Mouse (Mus musculus): ENCODE results near the gene Glt8d2. TPM values are rescaled to one million over a fixed set of nuclear protein-coding genes. Genes with fewer than 3 reads are reported as not detected.
A peak's percentile ranks its signal among the peaks of the same experiment; 100 is the strongest.

The Glt8d2 gene
- 1.2 and 1.3 TPM in 2 replicates for polyA plus RNA-seq (2016; fragmentation: Nextera tagmentation; extraction: Ambion mirVana)

DNA sequence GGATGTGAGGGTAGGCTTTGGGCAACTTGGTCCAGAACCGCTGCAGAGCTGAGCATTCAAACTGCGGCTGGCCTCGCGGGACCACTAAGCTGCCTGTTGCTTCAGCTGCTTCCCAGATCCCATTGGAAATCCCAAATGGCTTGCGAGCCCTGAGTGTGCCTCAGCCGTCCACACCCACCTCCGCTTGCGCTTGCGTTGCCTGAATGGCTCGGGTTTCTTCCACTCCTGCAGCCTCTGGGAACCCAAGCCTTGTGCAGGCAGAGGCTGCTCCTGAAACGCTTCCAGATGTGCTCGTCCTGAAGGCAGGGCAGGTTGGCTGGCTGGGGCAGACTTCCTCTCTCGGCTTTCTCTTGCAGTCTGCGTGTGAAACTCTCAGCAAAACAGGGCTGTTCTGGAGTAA, at the start of gene Glt8d2:
TSS of gene Glt8d2 (minus strand) at position 157 of the 400 bp plus-strand sequence.
- no peaks in the 10 kb centered on the region for H3K9me3 ChIP-seq
- no peaks in the 10 kb centered on the region for H3K27me3 ChIP-seq (ENCODE audit: insufficient read depth, poor library complexity, severe bottlenecking)
- peak; percentile 81 for DNase-seq (ENCODE audit: low spot score)
- 3% methylated on average over 14 of the region's 14 CpGs for WGBS
- H3K27ac ChIP-seq, result peak within 1 kb of the TSS; percentile 26; the same call in 1 of the 2 replicates
- H3K4me3 ChIP-seq, result peak within 1 kb of the TSS; percentile 44
- H3K4me1 ChIP-seq, result peaks cover 9% of the 10 kb centered on the region
- H3K36me3 ChIP-seq, result no peaks in the 10 kb centered on the region

DNA sequence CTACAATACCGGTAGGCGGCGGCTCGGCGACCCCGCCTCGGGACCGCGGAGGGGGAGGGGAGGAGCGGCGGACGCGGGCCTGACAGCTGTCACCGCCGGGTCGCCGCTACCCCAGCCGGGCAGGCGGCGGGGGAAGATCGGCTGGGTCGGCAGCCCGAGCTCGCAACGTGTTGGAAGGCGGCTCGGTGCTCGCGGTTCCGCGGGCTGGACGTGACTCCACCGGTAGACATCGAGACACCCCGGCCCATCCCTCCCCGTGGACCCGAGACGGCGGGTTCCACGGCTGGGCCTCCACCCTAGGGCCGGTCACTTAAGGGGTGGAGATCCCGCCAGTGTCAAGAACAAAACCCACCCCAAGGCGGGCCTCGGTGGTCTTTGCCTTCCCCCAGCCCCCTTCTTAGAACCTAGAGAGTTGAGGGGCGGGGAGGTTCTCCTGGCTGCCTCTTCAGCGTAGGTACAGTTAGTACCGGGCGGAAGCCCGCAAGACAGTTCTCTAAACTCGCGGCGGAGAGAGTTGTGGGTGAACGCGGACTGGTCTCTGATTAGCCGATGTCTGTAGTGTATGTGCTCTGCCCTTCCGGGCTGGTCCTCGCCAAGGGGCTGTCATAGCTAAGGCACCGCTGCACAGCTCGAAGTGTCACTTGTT, 9.0 kb upstream of the Glt8d2 start:
- DNase-seq (ENCODE audit: low spot score), result peak; percentile 82
- Histone ChIP-seq H3K9me3 (no peaks in the 10 kb centered on the region), H3K4me1 (peaks cover 11% of the 10 kb centered on the region), H3K36me3 (peaks cover 17% of the 10 kb centered on the region), H3K27ac (peak overlapping the region; percentile 95), H3K27me3 (ENCODE audit: insufficient read depth, poor library complexity, severe bottlenecking) (no peaks in the 10 kb centered on the region), H3K4me3 (peak overlapping the region; percentile 81)
- WGBS, result 0% methylated on average over 59 of the region's 59 CpGs

DNA sequence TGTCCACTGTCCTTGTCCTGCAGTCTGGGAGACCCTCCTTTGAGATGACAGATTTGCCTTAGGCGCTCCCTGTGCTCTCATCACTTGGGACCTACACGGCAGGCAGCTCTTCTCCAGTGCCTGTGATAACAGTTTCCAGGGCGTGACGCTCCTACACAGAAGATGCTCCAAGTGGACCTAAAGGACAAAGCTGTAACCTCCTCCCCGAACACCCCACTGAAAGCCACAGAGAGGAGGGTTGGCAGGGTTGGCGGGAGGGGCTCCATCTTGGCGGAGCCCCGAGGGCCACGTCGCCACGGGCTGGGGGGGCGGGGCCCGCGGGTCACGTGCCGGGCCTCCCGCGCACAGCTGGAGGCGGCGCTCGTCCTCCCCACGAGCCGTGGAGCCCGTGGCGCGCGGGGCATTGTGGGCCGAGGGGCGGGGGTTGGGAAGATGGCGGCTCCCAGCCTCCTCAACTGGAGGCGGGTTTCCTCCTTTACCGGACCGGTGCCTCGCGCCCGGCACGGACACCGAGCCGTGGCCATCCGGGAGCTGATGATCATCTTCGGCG, 8.3 kb upstream of the Glt8d2 start:
- H3K27ac ChIP-seq, result peak overlapping the region; percentile 95
- peaks cover 13% of the 10 kb centered on the region for H3K36me3 ChIP-seq
- H3K4me3 ChIP-seq, result peak overlapping the region; percentile 81
- peaks cover 11% of the 10 kb centered on the region for H3K4me1 ChIP-seq
- DNase-seq (ENCODE audit: low spot score), result peak; percentile 94
- 0% methylated on average over 42 of the region's 42 CpGs for WGBS
- H3K27me3 ChIP-seq (ENCODE audit: insufficient read depth, poor library complexity, severe bottlenecking), result no peaks in the 10 kb centered on the region
- H3K9me3 ChIP-seq, result no peaks in the 10 kb centered on the region

GRCm38 (mm10) chr10:82697305-82697898, 7.0 kb upstream of the Glt8d2 start:
- DNase-seq (ENCODE audit: low spot score), result no peak
- WGBS, result 82% methylated on average over 3 of the region's 3 CpGs
- peaks cover 11% of the 10 kb centered on the region for H3K4me1 ChIP-seq
- H3K4me3 ChIP-seq, result no peak overlapping the region
- H3K27me3 ChIP-seq (ENCODE audit: insufficient read depth, poor library complexity, severe bottlenecking), result no peaks in the 10 kb centered on the region
- H3K27ac ChIP-seq, result no peak overlapping the region
- H3K36me3 ChIP-seq, result peaks cover 11% of the 10 kb centered on the region
- H3K9me3 ChIP-seq, result no peaks in the 10 kb centered on the region

- Histone ChIP-seq H3K27ac (no peak overlapping the region), H3K36me3 (peaks cover 6% of the 10 kb centered on the region), H3K4me3 (no peak overlapping the region), H3K27me3 (ENCODE audit: insufficient read depth, poor library complexity, severe bottlenecking) (no peaks in the 10 kb centered on the region), H3K4me1 (peaks cover 11% of the 10 kb centered on the region), H3K9me3 (no peaks in the 10 kb centered on the region)
- 62% methylated on average over 4 of the region's 4 CpGs for WGBS
- no peak for DNase-seq (ENCODE audit: low spot score)
These were observed 6.1 kb upstream of the Glt8d2 start for GRCm38 (mm10) chr10:82696453-82697079.

GRCm38 (mm10) chr10:82695956-82696355, 5.5 kb upstream of the Glt8d2 start, which contains the start of gene Hcfc2:
Gene Hcfc2, plus strand, starts transcription at chr10:82696160.
- H3K27ac ChIP-seq, result no peak within 1 kb of the TSS
- 68% methylated on average over 5 of the region's 5 CpGs for WGBS

DNA sequence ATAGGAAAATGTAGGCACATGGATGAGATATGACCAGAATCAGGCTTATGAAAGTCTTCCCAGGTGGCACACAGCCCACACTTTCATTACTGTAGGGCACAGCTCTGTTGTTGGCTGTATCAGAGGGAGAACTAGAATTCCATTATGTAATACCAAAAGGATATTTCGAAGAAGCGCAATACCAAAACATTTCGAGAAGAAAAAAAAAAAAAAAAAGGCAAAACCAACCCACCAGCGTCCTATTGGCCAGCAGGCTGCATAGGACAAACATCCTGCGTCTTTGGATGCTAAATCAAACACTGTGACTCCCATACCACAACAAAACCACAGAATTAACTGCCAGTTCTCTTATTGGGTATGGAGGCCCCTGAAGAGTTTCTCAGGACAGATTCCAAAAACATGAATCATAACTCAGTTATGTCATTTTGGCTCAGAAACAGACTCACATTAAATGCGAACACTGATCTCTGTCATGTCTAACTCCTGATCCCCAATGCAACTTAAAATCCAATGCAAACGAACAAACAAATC, 704 bp downstream of the Glt8d2 start:
- no peak overlapping the region for H3K27ac ChIP-seq
- WGBS, result 76% methylated on average over 7 of the region's 7 CpGs

More at GRCm38 (mm10) chr10:82695956-82696355, 5.5 kb upstream of the Glt8d2 start, which contains the start of gene Hcfc2:
- no peaks in the 10 kb centered on the region for H3K9me3 ChIP-seq
- H3K4me3 ChIP-seq, result no peak within 1 kb of the TSS
- no peaks in the 10 kb centered on the region for H3K27me3 ChIP-seq (ENCODE audit: insufficient read depth, poor library complexity, severe bottlenecking)
- peaks cover 11% of the 10 kb centered on the region for H3K4me1 ChIP-seq
- H3K36me3 ChIP-seq, result no peaks in the 10 kb centered on the region
- DNase-seq (ENCODE audit: low spot score), result no peak

GRCm38 (mm10) chr10:82685440-82685839, 5.0 kb downstream of the Glt8d2 start:
- no peaks in the 10 kb centered on the region for H3K9me3 ChIP-seq
- H3K4me3 ChIP-seq, result no peak overlapping the region
- H3K27ac ChIP-seq, result no peak overlapping the region
- WGBS, result 57% methylated on average over 2 of the region's 2 CpGs
- H3K36me3 ChIP-seq, result no peaks in the 10 kb centered on the region
- DNase-seq (ENCODE audit: low spot score), result no peak
- no peaks in the 10 kb centered on the region for H3K27me3 ChIP-seq (ENCODE audit: insufficient read depth, poor library complexity, severe bottlenecking)
- peaks cover 6% of the 10 kb centered on the region for H3K4me1 ChIP-seq

More for the DNA sequence above, 704 bp downstream of the Glt8d2 start:
- Histone ChIP-seq H3K4me3 (no peak overlapping the region; the same call in 1 of the 2 replicates), H3K27me3 (ENCODE audit: insufficient read depth, poor library complexity, severe bottlenecking) (no peaks in the 10 kb centered on the region), H3K4me1 (peaks cover 9% of the 10 kb centered on the region), H3K9me3 (no peaks in the 10 kb centered on the region), H3K36me3 (no peaks in the 10 kb centered on the region)
- no peak for DNase-seq (ENCODE audit: low spot score)

DNA sequence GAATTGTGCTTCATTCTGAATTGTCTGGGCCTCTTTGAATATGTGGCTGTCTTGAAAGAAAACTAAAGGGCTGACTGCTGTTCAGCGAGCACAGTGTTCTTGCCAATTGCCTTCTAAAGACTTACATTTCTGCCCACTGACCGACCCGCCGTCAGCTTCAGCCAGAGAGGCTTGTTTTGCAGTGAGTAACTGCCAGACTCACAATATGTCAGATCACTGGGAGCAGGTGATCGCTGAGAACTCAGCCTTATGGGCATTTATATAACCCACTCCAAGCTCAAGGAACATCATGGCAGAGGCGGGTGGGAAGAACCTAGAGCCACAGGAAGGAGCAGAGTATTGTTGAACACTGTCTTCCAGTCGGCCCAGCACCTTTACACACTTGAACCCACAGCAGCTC, 8.8 kb downstream of the Glt8d2 start:
- no peak overlapping the region for H3K27ac ChIP-seq
- no peaks in the 10 kb centered on the region for H3K27me3 ChIP-seq (ENCODE audit: insufficient read depth, poor library complexity, severe bottlenecking)
- H3K36me3 ChIP-seq, result no peaks in the 10 kb centered on the region
- no peak for DNase-seq (ENCODE audit: low spot score)
- no peaks in the 10 kb centered on the region for H3K9me3 ChIP-seq
- 80% methylated on average over 7 of the region's 7 CpGs for WGBS
- H3K4me3 ChIP-seq, result no peak overlapping the region
- H3K4me1 ChIP-seq, result no peaks in the 10 kb centered on the region

DNA sequence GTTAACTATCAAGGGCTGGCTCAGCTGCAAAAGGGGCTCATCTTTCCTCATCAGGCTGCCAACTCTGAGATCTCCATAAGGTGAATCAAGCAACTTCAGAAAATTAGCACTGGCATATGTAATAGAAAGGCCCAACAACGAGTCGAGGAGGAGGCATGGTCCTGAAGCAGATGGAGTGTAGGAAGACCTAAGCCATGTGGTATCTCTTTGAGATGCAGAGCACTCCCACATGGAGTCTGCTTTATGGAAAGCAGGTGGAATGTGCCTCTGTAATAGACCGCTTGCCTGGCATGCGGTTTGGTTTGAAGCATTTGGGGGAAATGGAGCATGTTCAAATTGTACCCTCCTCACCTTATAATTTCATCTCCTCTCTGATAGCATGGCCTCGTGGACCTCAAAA, 9.7 kb downstream of the Glt8d2 start:
- no peaks in the 10 kb centered on the region for H3K4me1 ChIP-seq
- no peak overlapping the region for H3K4me3 ChIP-seq
- H3K9me3 ChIP-seq, result no peaks in the 10 kb centered on the region
- H3K27ac ChIP-seq, result no peak overlapping the region
- no peak for DNase-seq (ENCODE audit: low spot score)
- WGBS, result 83% methylated on average over 5 of the region's 5 CpGs
- H3K27me3 ChIP-seq (ENCODE audit: insufficient read depth, poor library complexity, severe bottlenecking), result no peaks in the 10 kb centered on the region
- H3K36me3 ChIP-seq, result no peaks in the 10 kb centered on the region

DNA sequence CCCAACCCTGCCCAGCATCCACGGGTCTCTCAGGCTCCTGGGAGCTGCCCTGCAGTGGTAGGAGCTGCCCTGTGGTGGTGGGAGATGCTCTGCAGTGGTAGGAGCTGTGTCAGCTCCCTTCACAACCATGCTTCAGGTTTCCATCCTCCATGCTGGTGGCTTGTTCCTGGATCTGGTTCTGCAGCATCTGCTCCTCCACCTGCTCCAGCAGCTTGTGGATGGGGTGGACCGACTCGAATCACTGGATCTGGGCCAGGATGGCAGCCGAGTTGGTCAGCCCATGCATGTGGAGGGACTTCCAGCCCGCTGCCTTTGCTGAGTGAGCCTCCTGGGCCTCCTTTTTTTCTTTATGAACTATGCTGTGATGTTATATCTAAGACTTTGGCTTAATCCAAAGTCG, 13.5 kb downstream of the Glt8d2 start:
- H3K27me3 ChIP-seq (ENCODE audit: insufficient read depth, poor library complexity, severe bottlenecking), result no peaks in the 10 kb centered on the region
- no peaks in the 10 kb centered on the region for H3K36me3 ChIP-seq
- 80% methylated on average over 6 of the region's 6 CpGs for WGBS
- no peak overlapping the region for H3K4me3 ChIP-seq
- no peaks in the 10 kb centered on the region for H3K4me1 ChIP-seq
- DNase-seq (ENCODE audit: low spot score), result no peak
- H3K9me3 ChIP-seq, result no peaks in the 10 kb centered on the region
- no peak overlapping the region for H3K27ac ChIP-seq

GRCm38 (mm10) chr10:82670205-82670604, 20.2 kb downstream of the Glt8d2 start:
- Histone ChIP-seq H3K27me3 (ENCODE audit: insufficient read depth, poor library complexity, severe bottlenecking) (no peaks in the 10 kb centered on the region), H3K4me3 (no peak overlapping the region), H3K27ac (no peak overlapping the region), H3K4me1 (peaks cover 5% of the 10 kb centered on the region; the same call in 1 of the 2 replicates), H3K36me3 (no peaks in the 10 kb centered on the region), H3K9me3 (no peaks in the 10 kb centered on the region)
- WGBS, result 79% methylated on average over 6 of the region's 6 CpGs
- DNase-seq (ENCODE audit: low spot score), result no peak
